9 mouse cellular contexts compared by ENCODE assay signal in the genomic region with DNA sequence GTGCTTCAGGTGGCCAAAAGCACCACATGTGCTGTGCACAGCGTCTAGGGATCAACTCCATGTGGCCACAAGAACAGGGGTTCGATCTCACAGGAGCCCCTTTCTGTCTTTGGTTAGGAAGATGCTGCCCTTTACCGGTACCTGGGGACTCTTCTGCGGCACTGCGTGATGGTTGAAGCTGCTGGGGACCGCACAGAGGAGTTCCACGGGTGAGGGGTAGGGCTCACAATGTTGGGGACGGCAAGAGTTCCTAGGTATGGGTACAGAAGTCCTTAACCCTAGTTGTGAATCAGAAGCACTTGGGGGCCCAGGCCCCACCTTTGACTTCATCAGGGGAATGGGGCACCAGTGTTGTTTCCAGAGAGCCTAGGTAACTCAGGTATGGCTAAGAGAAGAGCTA. TPM values are rescaled to one million over a fixed set of nuclear protein-coding genes. Genes with fewer than 3 reads are reported as not detected.
DNase-seq lines count a peak whose midpoint lies in the region; ATAC-seq and TF ChIP-seq lines count a peak whose summit lies in the region.
"Had no signal": no experiment of that assay in that cellular context is flagged by ENCODE, and none has a peak within 500 bp of the region (broad histone marks: within the 10 kb centered on the region; RNA-seq: fewer than 3 reads in every experiment).

No protein-coding gene starts in this region.

- 0 out of 2 replicates have a peak, but pooled peaks cover 4% of the 10 kb centered on the region for H3K4me1 ChIP-seq in embryonic fibroblast, embryonic 13.5 days (ENCODE audit: control insufficient read depth, insufficient read depth, low read length)
- H3K4me1 ChIP-seq in limb, embryonic 12.5 days (replicated peaks), result peaks cover 25% of the 10 kb centered on the region
- H3K4me1 ChIP-seq in neural tube, embryonic 14.5 days (ENCODE audit: control insufficient read depth, insufficient read depth, low read length), result peaks cover 21% of the 10 kb centered on the region

- no peak for DNase-seq in left cerebral cortex, adult 2 months (ENCODE audit: extremely low spot score in 1 of 2, low spot score in 2 of 2)
- no peak for DNase-seq in left cerebral cortex, postnatal 36 days (ENCODE audit: low spot score in 2 of 2)
- no peak for DNase-seq in yolk sac, embryonic 10.5 days (ENCODE audit: low spot score)
- no peak for DNase-seq in embryo, embryonic 10 days (ENCODE audit: low spot score)
- DNase-seq: kidney, adult 18-20 months had no signal

- no peak overlapping the region for H3K9ac ChIP-seq in limb, embryonic 12.5 days (replicated peaks)
- 0 out of 2 replicates have a peak overlapping the region, but pooled peaks have one; percentile 81 for H3K9ac ChIP-seq in neural tube, embryonic 14.5 days (replicated peaks; ENCODE audit: low read depth, low read length)

- no peaks in the 10 kb centered on the region for H3K27me3 ChIP-seq in limb, embryonic 12.5 days
- H3K27me3 ChIP-seq in neural tube, embryonic 14.5 days (ENCODE audit: control insufficient read depth, insufficient read depth, low read length), result no peaks in the 10 kb centered on the region

- intact Hi-C loops in left cerebral cortex, adult 2 months (cut with DNase I), result loop anchor here (5.0 kb wide), 1 partner anchor 314 kb away; a partner anchor contains a TSS
- intact Hi-C loops in left cerebral cortex, postnatal 36 days (cut with DNase I), result loop anchor here (5.0 kb wide), 1 partner anchor 204 kb away; a partner anchor contains a TSS

- peak overlapping the region; percentile 100 for H3K4me2 ChIP-seq in limb, embryonic 12.5 days
- peak overlapping the region; percentile 97 for H3K4me2 ChIP-seq in neural tube, embryonic 14.5 days (ENCODE audit: low read depth, low read length)

- no peak for TF ChIP-seq POLR2A in embryonic fibroblast, embryonic 13.5 days (IDR thresholded peaks at IDR 0.05; ENCODE audit: low read depth, low read length)

- H3K9me3 ChIP-seq in limb, embryonic 12.5 days, result no peaks in the 10 kb centered on the region
- no peaks in the 10 kb centered on the region for H3K9me3 ChIP-seq in neural tube, embryonic 14.5 days (ENCODE audit: control insufficient read depth, low read length)

- H3K36me3 ChIP-seq in limb, embryonic 12.5 days, result peaks cover 65% of the 10 kb centered on the region
- H3K36me3 ChIP-seq in neural tube, embryonic 14.5 days (ENCODE audit: control insufficient read depth, insufficient read depth, low read length), result peaks cover 45% of the 10 kb centered on the region

- ATAC-seq in limb, embryonic 12.5 days (ENCODE audit: insufficient number of reproducible peaks, insufficient read depth, low FRiP score, low TSS enrichment, low read depth), result no peak
- ATAC-seq in neural tube, embryonic 14.5 days (ENCODE audit: low read depth), result no peak
- ATAC-seq in CD4-positive, CD25-positive, alpha-beta regulatory T cell, adult 4 months, result no peak

- peak overlapping the region; percentile 75 for H3K4me3 ChIP-seq in left cerebral cortex, adult 2 months
- peak overlapping the region; percentile 80 for H3K4me3 ChIP-seq in embryonic fibroblast, embryonic 13.5 days (ENCODE audit: insufficient read depth, low read length)
- peak overlapping the region; percentile 75 for H3K4me3 ChIP-seq in limb, embryonic 12.5 days (replicated peaks)
- H3K4me3 ChIP-seq in neural tube, embryonic 14.5 days (ENCODE audit: low read depth, low read length), result peak overlapping the region; percentile 67

- WGBS in limb, embryonic 12.5 days, result 94% methylated on average over 8 of the region's 8 CpGs
- WGBS in neural tube, embryonic 14.5 days, result 92% methylated on average over 8 of the region's 8 CpGs

- no peak overlapping the region for H3K27ac ChIP-seq in left cerebral cortex, adult 2 months
- H3K27ac ChIP-seq in embryonic fibroblast, embryonic 13.5 days (ENCODE audit: insufficient read depth, low read length), result no peak overlapping the region
- no peak overlapping the region for H3K27ac ChIP-seq in limb, embryonic 12.5 days
- no peak overlapping the region for H3K27ac ChIP-seq in neural tube, embryonic 14.5 days (ENCODE audit: low read depth, low read length)

- no peak for TF ChIP-seq CTCF in left cerebral cortex, adult 2 months (IDR thresholded peaks at IDR 0.05)
- no peak for TF ChIP-seq CTCF in embryonic fibroblast, embryonic 13.5 days (IDR thresholded peaks at IDR 0.05; ENCODE audit: borderline replicate concordance, insufficient read depth, low read length)

RNA-seq across cellular contexts. Expression of a gene that starts 1.4 kb away (rescaled TPM):
- 10 to 100 TPM; 24.6 to 24.8 TPM for total RNA-seq in left cerebral cortex, adult 2 months (2021)
- total RNA-seq in left cerebral cortex, postnatal 36 days (2021), result 10 to 100 TPM; 22.5 to 27.3 TPM
- 29.9 and 35.7 TPM in 2 replicates for polyA plus RNA-seq in embryonic fibroblast, embryonic 13.5 days (2011; ENCODE audit: insufficient read length, low read depth, missing spikeins)
- 38.3 and 38.9 TPM in 2 replicates for polyA plus RNA-seq in limb, embryonic 12.5 days (2016; fragmentation: Nextera tagmentation; extraction: Ambion mirVana)
- polyA plus RNA-seq in neural tube, embryonic 14.5 days (2014; fragmentation: Nextera tagmentation; extraction: Ambion mirVana), result 55.8 and 60.1 TPM in 2 replicates
- polyA plus RNA-seq in CD4-positive, CD25-positive, alpha-beta regulatory T cell, adult 4 months (2017; shearing (Covaris generic)), result 10 to 100 TPM; 42.8 to 60.4 TPM

RNA-seq across cellular contexts. Expression of a gene that starts 2.0 kb away (rescaled TPM):
- total RNA-seq in left cerebral cortex, adult 2 months (2021), result 10 to 100 TPM; 62.1 to 74.2 TPM
- 10 to 100 TPM; 68.2 to 68.7 TPM for total RNA-seq in left cerebral cortex, postnatal 36 days (2021)
- polyA plus RNA-seq in embryonic fibroblast, embryonic 13.5 days (2011; ENCODE audit: insufficient read length, low read depth, missing spikeins), result 53.4 and 58.1 TPM in 2 replicates
- polyA plus RNA-seq in limb, embryonic 12.5 days (2016; fragmentation: Nextera tagmentation; extraction: Ambion mirVana), result 53.0 and 60.3 TPM in 2 replicates
- polyA plus RNA-seq in neural tube, embryonic 14.5 days (2014; fragmentation: Nextera tagmentation; extraction: Ambion mirVana), result 89.4 and 101 TPM in 2 replicates
- 10 to 100 TPM; 61.4 to 67.7 TPM for polyA plus RNA-seq in CD4-positive, CD25-positive, alpha-beta regulatory T cell, adult 4 months (2017; shearing (Covaris generic))

RNA-seq across cellular contexts. Expression of a gene that starts 2.6 kb away (rescaled TPM):
- 1 to 10 TPM; 1.5 to 2.6 TPM for total RNA-seq in left cerebral cortex, adult 2 months (2021)
- 1 to 10 TPM in 1 of 2 experiments, not detected in 1; 2.3 TPM for total RNA-seq in left cerebral cortex, postnatal 36 days (2021)
- not detected in 2 replicates for polyA plus RNA-seq in embryonic fibroblast, embryonic 13.5 days (2011; ENCODE audit: insufficient read length, low read depth, missing spikeins)
- 0.23 TPM in 1 of 2 replicates, not detected in the other for polyA plus RNA-seq in limb, embryonic 12.5 days (2016; fragmentation: Nextera tagmentation; extraction: Ambion mirVana)
- 0.56 TPM in 1 of 2 replicates, not detected in the other for polyA plus RNA-seq in neural tube, embryonic 14.5 days (2014; fragmentation: Nextera tagmentation; extraction: Ambion mirVana)
- polyA plus RNA-seq in CD4-positive, CD25-positive, alpha-beta regulatory T cell, adult 4 months (2017; shearing (Covaris generic)), result not detected

RNA-seq across cellular contexts. Expression of a gene that starts 11.1 kb away (rescaled TPM):
- not detected for total RNA-seq in left cerebral cortex, adult 2 months (2021)
- not detected for total RNA-seq in left cerebral cortex, postnatal 36 days (2021)
- polyA plus RNA-seq in embryonic fibroblast, embryonic 13.5 days (2011; ENCODE audit: insufficient read length, low read depth, missing spikeins), result not detected in 2 replicates
- polyA plus RNA-seq in limb, embryonic 12.5 days (2016; fragmentation: Nextera tagmentation; extraction: Ambion mirVana), result not detected in 2 replicates
- polyA plus RNA-seq in neural tube, embryonic 14.5 days (2014; fragmentation: Nextera tagmentation; extraction: Ambion mirVana), result 0.22 and 0.37 TPM in 2 replicates
- polyA plus RNA-seq in CD4-positive, CD25-positive, alpha-beta regulatory T cell, adult 4 months (2017; shearing (Covaris generic)), result not detected

RNA-seq across cellular contexts. Expression of a gene that starts 13.4 kb away (rescaled TPM):
- total RNA-seq in left cerebral cortex, adult 2 months (2021), result not detected
- total RNA-seq in left cerebral cortex, postnatal 36 days (2021), result not detected
- polyA plus RNA-seq in embryonic fibroblast, embryonic 13.5 days (2011; ENCODE audit: insufficient read length, low read depth, missing spikeins), result not detected in 2 replicates
- polyA plus RNA-seq in limb, embryonic 12.5 days (2016; fragmentation: Nextera tagmentation; extraction: Ambion mirVana), result not detected in 2 replicates
- not detected in 2 replicates for polyA plus RNA-seq in neural tube, embryonic 14.5 days (2014; fragmentation: Nextera tagmentation; extraction: Ambion mirVana)
- polyA plus RNA-seq in CD4-positive, CD25-positive, alpha-beta regulatory T cell, adult 4 months (2017; shearing (Covaris generic)), result not detected
